Mouse (Mus musculus): Measurements from ENCODE around the gene Gata5. TPM values are rescaled to one million over a fixed set of nuclear protein-coding genes. Genes with fewer than 3 reads are reported as not detected.
A peak's percentile ranks its signal among the peaks of the same experiment; 100 is the strongest.

The Gata5 gene
- polyA plus RNA-seq, 1 experiment from 2014 or later: 1.9 TPM

DNA sequence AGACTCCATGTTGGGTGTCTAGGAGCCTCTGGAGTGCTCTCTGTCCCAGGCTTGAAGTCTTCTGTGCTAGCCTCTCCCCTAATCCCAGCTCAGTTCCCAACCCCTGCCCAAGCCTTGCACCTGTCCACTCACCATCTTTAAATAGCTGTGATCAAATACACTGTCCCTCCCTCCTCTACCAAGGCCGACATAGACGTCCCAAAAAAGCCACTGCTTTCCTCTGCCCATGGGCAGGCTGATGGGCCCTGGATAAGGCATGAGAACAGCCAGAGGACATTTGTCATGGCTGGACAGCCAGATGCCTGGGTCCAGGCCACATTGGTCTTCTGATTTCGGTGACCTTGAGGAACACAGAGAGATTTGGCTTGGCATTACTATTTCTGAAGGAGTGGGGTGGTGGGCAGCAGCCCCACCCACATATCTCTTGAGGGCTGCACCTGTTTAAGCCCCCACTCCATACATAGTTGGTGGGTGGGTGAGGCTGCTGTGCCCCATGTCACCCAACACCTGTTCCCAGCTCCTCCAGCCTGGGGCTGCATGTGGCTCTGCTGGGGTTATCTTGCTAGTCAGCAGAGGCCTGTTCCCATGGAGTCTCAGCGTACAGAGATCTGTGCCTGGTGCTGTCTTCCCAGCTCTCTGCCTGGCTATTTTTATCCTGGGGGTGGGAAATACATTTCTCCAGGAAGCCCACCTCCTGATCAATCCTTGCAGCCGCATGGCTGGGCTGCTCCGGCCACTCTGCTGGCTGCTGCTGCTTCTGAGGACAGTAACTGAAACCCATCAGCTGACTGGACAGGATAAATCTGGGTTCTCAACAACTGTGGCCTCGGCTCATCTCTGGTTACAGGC lies 28.3 kb upstream of the Gata5 start:
- Histone ChIP-seq H3K4me2 (ENCODE audit: low read length) (no peak overlapping the region), H3K4me3 (replicated peaks; ENCODE audit: low read depth, low read length) (no peak overlapping the region), H3K4me1 (replicated peaks; ENCODE audit: insufficient read depth, low read length) (no peaks in the 10 kb centered on the region), H3K27ac (no peak overlapping the region), H3K9ac (ENCODE audit: low read depth, low read length) (no peak overlapping the region), H3K9me3 (replicated peaks; ENCODE audit: low read length) (no peaks in the 10 kb centered on the region), H3K36me3 (ENCODE audit: insufficient read depth, low read length) (no peaks in the 10 kb centered on the region), H3K27me3 (ENCODE audit: insufficient read depth, low read length) (no peaks in the 10 kb centered on the region)
- no peak for TF ChIP-seq CTCF (IDR thresholded peaks at IDR 0.05; ENCODE audit: low read depth)
- ATAC-seq (replicated peaks; ENCODE audit: low FRiP score, low read depth): no peak
- 63% methylated on average over 7 of the region's 7 CpGs for WGBS
- no peak for DNase-seq (ENCODE audit: low spot score)

- Histone ChIP-seq H3K27me3 (ENCODE audit: insufficient read depth, low read length) (no peaks in the 10 kb centered on the region), H3K9me3 (replicated peaks; ENCODE audit: low read length) (no peaks in the 10 kb centered on the region), H3K36me3 (ENCODE audit: insufficient read depth, low read length) (no peaks in the 10 kb centered on the region), H3K27ac (no peak overlapping the region), H3K4me2 (ENCODE audit: low read length) (no peak overlapping the region), H3K9ac (ENCODE audit: low read depth, low read length) (no peak overlapping the region), H3K4me3 (replicated peaks; ENCODE audit: low read depth, low read length) (no peak overlapping the region), H3K4me1 (replicated peaks; ENCODE audit: insufficient read depth, low read length) (no peaks in the 10 kb centered on the region)
- no peak for ATAC-seq (replicated peaks; ENCODE audit: low FRiP score, low read depth)
- 13% methylated on average over 4 of the region's 4 CpGs for WGBS
- TF ChIP-seq CTCF (IDR thresholded peaks at IDR 0.05; ENCODE audit: low read depth): peak; percentile 64
- DNase-seq (ENCODE audit: low spot score): peak; percentile 49
Observed at GRCm38 (mm10) chr2:180359062-180359461, 24.6 kb upstream of the Gata5 start.

GRCm38 (mm10) chr2:180353338-180353737 lies 18.8 kb upstream of the Gata5 start:
- H3K9ac ChIP-seq (ENCODE audit: low read depth, low read length): no peak overlapping the region
- no peaks in the 10 kb centered on the region for H3K36me3 ChIP-seq (ENCODE audit: insufficient read depth, low read length)
- H3K27me3 ChIP-seq (ENCODE audit: insufficient read depth, low read length): no peaks in the 10 kb centered on the region
- H3K4me1 ChIP-seq (replicated peaks; ENCODE audit: insufficient read depth, low read length): no peaks in the 10 kb centered on the region
- H3K4me3 ChIP-seq (replicated peaks; ENCODE audit: low read depth, low read length): no peak overlapping the region
- DNase-seq (ENCODE audit: low spot score) (peak; percentile 54), ATAC-seq (replicated peaks; ENCODE audit: low FRiP score, low read depth) (no peak; the same call in 1 of the 2 replicates)
- no peak overlapping the region for H3K27ac ChIP-seq
- H3K4me2 ChIP-seq (ENCODE audit: low read length): no peak overlapping the region
- H3K9me3 ChIP-seq (replicated peaks; ENCODE audit: low read length): no peaks in the 10 kb centered on the region
- TF ChIP-seq CTCF (IDR thresholded peaks at IDR 0.05; ENCODE audit: low read depth): peak; percentile 80
- 41% methylated on average over 20 of the region's 20 CpGs for WGBS

GRCm38 (mm10) chr2:180350700-180351099 lies 16.2 kb upstream of the Gata5 start:
- Histone ChIP-seq H3K36me3 (ENCODE audit: insufficient read depth, low read length) (no peaks in the 10 kb centered on the region), H3K9me3 (replicated peaks; ENCODE audit: low read length) (no peaks in the 10 kb centered on the region), H3K4me2 (ENCODE audit: low read length) (no peak overlapping the region), H3K4me3 (replicated peaks; ENCODE audit: low read depth, low read length) (no peak overlapping the region), H3K27me3 (ENCODE audit: insufficient read depth, low read length) (no peaks in the 10 kb centered on the region), H3K27ac (no peak overlapping the region), H3K9ac (ENCODE audit: low read depth, low read length) (no peak overlapping the region), H3K4me1 (replicated peaks; ENCODE audit: insufficient read depth, low read length) (0 out of 2 replicates have a peak, but pooled peaks cover 3% of the 10 kb centered on the region)
- peak; percentile 77 for TF ChIP-seq CTCF (IDR thresholded peaks at IDR 0.05; ENCODE audit: low read depth)
- ATAC-seq (replicated peaks; ENCODE audit: low FRiP score, low read depth) (no peak), DNase-seq (ENCODE audit: low spot score) (peak; percentile 54)
- 59% methylated on average over 2 of the region's 2 CpGs for WGBS

GRCm38 (mm10) chr2:180346820-180347497 lies 12.5 kb upstream of the Gata5 start:
- no peak overlapping the region for H3K27ac ChIP-seq
- no peaks in the 10 kb centered on the region for H3K36me3 ChIP-seq (ENCODE audit: insufficient read depth, low read length)
- WGBS: 28% methylated on average over 9 of the region's 9 CpGs
- 0 out of 2 replicates have a peak, but pooled peaks cover 3% of the 10 kb centered on the region for H3K4me1 ChIP-seq (replicated peaks; ENCODE audit: insufficient read depth, low read length)
- peak; percentile 57 for ATAC-seq (replicated peaks; ENCODE audit: low FRiP score, low read depth)
- no peak overlapping the region for H3K4me3 ChIP-seq (replicated peaks; ENCODE audit: low read depth, low read length)
- DNase-seq (ENCODE audit: low spot score): peak; percentile 90
- H3K9ac ChIP-seq (ENCODE audit: low read depth, low read length): no peak overlapping the region
- H3K4me2 ChIP-seq (ENCODE audit: low read length): no peak overlapping the region
- no peaks in the 10 kb centered on the region for H3K9me3 ChIP-seq (replicated peaks; ENCODE audit: low read length)
- no peaks in the 10 kb centered on the region for H3K27me3 ChIP-seq (ENCODE audit: insufficient read depth, low read length)
- TF ChIP-seq CTCF (IDR thresholded peaks at IDR 0.05; ENCODE audit: low read depth): peak; percentile 97

- no peaks in the 10 kb centered on the region for H3K9me3 ChIP-seq (replicated peaks; ENCODE audit: low read length)
- no peak overlapping the region for H3K4me3 ChIP-seq (replicated peaks; ENCODE audit: low read depth, low read length)
- H3K4me2 ChIP-seq (ENCODE audit: low read length): no peak overlapping the region
- H3K27me3 ChIP-seq (ENCODE audit: insufficient read depth, low read length): no peaks in the 10 kb centered on the region
- no peak overlapping the region for H3K27ac ChIP-seq
- H3K36me3 ChIP-seq (ENCODE audit: insufficient read depth, low read length): no peaks in the 10 kb centered on the region
- no peak for TF ChIP-seq CTCF (IDR thresholded peaks at IDR 0.05; ENCODE audit: low read depth)
- DNase-seq (ENCODE audit: low spot score): no peak
- 64% methylated on average over 13 of the region's 13 CpGs for WGBS
- H3K4me1 ChIP-seq (replicated peaks; ENCODE audit: insufficient read depth, low read length): 0 out of 2 replicates have a peak, but pooled peaks cover 3% of the 10 kb centered on the region
- ATAC-seq (replicated peaks; ENCODE audit: low FRiP score, low read depth): no peak
- H3K9ac ChIP-seq (ENCODE audit: low read depth, low read length): no peak overlapping the region
Observed at GRCm38 (mm10) chr2:180343092-180343491, 8.6 kb upstream of the Gata5 start.
